Mouse (Mus musculus): ENCODE data around the gene Slc35f6.

DNA sequence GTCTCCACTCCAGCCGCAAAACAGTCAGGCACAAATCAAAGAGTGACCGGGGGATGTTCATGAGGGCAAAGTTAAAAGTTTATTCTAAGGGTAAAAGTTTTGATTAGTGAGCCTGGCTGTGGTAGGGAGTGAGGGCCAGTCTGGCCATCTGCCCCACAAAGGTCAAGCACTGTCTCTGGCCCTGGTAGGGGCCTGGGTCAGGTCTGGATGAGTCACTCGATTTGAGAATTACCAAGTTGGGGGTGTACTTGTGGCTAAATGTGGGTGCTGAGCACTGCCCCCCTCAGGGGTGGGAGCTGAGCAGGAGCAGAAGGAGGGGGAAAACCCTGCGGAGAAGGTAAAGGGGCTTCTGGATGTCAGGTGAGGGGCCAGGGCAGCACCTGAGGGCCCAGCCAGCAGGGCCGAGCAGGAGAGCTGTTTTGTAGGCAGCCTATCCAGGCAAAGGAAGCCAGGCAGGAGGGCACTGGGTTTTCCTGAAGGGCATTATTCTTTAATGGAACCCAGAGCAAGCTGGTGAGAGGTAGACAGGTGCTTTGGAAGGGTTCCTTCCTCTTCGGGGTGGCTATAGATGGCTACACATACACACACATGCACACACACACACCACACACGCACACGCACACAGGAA lies 29.2 kb upstream of the Slc35f6 start:
- TF ChIP-seq MAFK (IDR thresholded peaks at IDR 0.05; ENCODE audit: insufficient read depth, low read depth, low read length) (no peak), HCFC1 (IDR thresholded peaks at IDR 0.05; ENCODE audit: borderline replicate concordance, insufficient read depth, low read length) (no peak), CHD2 (IDR thresholded peaks at IDR 0.05; ENCODE audit: low read depth, low read length) (no peak)

Measured in ES-E14 (cell line).